Mouse (Mus musculus) cerebellum, postnatal 10 days (tissue): Measurements from ENCODE around the gene Spint2.
A peak's percentile ranks its signal among the peaks of the same experiment; 100 is the strongest.

Experiments used
- DNase-seq, 2 experiments: peaks; one replicate each; pipeline ENCODE4 v3.0.0; 2021; ENCODE audit warnings: mixed read lengths in 2 of 2

Gene Spint2

GRCm38 (mm10) chr7:29237596-29237995, 44.1 kb downstream of the Spint2 start:
- peak in 1 of 2 experiments; percentile 23 for DNase-seq

DNA sequence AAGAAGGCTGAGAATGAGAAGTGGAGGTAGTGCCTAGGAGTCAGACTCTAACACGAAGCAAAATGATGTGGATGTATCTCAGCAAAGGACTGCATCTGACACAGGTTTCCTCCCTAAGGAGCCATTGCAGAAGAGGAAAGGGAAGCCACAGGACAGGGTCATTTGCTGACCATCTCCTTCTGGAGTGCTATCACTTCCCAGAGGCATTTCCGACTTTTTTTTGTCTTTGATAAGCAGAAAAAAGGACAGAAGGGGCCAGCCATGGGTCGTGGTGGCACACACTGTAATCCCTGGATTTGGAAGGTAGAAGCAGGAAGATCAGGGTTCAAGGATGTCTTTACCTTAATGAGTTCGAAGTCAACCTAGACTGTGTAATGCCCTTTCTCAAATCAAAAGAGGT, 45.1 kb downstream of the Spint2 start:
- no peak for DNase-seq

DNA sequence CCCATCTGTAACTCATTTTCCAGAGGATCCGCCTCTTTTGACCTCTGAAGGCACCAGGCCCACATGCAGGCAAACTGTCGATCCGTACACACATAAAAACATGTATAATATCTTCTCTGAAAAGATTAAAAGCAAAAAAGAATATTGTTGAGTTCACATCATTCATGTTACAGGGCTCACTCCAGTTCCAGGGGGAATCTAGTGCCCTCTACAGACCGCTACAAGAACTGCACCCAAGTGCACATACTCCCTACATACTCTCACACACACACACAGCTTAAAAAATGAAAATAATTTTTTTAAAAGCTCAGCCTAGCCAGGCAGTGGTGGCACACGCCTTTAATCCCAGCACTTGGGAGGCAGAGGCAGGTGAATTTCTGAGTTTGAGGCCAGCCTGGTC, 47.1 kb downstream of the Spint2 start:
- DNase-seq, result no peak

DNA sequence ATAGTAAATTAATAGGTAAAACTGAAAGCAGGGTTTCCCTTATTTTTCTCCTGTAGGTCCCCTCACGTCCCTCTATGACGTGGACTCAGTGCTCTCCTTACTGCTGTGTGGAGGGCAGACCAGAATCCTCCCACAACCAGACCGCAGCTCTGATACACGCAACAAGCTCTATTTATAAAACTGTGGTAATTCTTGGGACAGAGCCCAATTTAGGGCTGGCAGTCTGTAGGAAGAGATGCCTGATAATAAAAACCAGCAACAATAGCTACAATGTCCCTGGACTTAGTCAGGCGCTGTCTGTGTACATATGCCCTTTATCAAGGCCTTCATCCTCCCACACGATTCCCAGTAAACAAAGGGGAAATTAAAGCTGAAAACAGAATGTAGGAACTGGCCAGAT, 48.0 kb downstream of the Spint2 start:
- DNase-seq, result no peak

DNA sequence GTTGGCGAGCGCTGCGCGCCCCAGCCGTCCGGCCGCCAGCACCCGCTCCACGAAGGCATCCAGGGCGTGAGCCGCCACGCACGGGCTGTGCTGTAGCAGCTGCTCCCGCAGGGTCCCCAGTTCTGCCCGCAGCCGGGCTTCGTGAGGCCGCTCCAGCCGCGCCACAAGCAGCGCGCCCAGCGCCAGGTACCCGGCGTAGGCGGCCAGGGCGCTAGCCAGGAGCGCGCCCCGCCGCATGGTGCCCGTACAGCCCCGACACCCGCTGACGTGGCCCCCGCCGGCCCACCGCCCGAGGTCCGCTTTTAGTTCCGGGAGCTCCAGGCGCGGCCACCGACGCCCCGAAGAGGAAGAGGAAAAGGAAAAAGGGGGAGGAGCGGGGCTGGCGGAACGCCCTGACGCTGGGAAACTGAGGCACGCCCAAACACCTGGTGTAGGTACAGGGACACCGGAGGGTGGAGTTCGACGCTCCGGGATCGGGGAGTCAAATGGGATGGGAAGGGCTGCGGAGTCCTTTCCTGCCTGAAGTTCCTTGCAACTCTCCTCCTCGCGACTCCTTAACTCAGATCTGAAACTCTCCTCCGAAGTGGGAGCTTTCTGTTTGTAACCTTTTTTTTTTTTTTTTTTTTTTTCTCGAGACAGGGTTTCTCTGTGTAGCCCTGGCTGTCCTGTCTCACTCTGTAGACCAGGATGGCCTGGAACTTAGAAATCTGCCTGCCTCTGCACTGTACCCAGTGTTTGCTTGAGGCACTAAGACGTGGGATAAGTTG, 49.3 kb downstream of the Spint2 start, which contains the start of gene Kcnk6:
Kcnk6 (minus strand) TSS at position 269 of the 767 bp plus-strand sequence.
- DNase-seq, result peak; percentile 39 to 40

GRCm38 (mm10) chr7:29231517-29231916, 50.2 kb downstream of the Spint2 start:
- no peak for DNase-seq

DNA sequence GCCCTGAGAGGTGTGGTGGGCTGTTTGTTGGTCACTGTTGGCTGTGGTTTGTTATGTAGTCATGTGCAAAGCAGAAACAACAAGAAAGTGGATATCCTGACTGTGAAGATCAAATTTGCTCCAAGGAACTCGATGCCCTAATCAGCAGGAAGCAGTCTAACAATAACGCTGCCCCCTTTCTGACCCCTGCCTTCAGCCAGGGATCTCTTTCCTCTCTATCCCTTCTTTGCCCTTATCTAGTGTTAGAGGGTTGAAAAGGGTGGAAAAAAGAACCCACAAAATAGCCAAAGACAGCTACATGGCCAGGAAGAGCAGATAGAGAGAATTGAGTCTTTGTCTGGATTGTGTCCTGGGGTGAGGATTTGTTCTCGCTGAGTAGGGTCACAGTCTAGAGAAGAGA, 51.2 kb downstream of the Spint2 start:
- no peak for DNase-seq

- DNase-seq, result no peak
Observed at GRCm38 (mm10) chr7:29228202-29228601, 53.5 kb downstream of the Spint2 start.

DNA sequence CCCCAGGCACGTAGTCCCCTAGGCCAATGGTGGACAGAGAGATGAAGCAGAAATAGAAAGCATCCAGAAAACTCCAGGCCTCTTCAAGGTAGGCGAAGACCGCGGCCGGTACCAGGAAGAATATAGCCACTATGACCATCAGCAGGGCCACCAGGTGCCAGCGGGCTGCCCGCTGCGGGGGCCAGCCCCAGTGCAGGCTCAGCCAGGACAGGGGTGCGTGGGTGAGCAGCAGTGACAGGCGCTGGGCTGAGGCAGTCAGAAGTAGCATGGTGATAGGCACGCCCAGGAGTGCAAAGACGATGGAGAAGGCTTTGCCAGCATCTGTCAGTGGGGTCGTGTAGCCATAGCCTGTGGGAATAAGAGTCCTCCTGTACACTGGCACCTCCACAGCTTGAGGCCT, 56.2 kb downstream of the Spint2 start:
- no peak for DNase-seq

GRCm38 (mm10) chr7:29224756-29225394, 56.8 kb downstream of the Spint2 start:
- no peak for DNase-seq

DNA sequence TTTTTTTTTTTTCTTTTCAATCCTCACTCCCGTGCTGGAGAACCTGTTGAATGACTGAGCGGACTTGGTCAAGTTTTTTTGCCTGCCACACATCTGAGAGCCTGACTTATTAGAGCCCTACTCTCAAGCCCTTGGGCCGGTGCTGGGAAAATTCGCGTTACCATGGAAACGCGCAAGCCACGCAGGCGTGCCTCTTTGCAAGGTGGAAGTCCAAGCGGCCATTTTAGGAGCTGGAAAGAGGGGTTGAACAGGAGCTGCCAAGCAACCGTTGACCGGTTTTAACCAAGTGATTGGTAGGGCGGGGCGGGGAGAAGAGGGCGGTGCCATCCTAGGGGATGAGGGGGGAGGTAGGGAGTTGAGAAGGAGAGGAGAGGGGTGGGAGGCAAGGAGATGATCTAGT, 66.9 kb downstream of the Spint2 start:
- peak in 1 of 2 experiments; percentile 32 for DNase-seq

DNA sequence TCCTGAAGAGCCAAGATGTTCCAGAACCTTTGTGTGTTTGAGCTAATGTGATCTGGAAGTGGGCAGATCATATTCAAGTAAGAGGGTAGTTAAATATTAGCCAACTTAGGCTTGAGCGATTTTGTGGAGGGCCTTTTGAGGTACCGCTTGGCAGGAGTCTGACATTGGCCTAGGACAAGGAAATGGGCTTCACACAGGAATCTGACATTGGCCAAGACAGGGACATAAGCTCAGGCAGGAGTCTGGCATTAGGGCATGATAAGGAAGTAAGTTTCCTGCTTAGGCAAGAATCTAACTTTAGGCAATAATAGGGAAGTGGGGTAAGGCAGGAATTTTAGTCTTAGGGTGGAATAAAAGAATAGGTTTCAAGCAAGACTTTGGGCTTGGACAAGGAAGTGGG, 67.5 kb downstream of the Spint2 start:
- no peak for DNase-seq

DNA sequence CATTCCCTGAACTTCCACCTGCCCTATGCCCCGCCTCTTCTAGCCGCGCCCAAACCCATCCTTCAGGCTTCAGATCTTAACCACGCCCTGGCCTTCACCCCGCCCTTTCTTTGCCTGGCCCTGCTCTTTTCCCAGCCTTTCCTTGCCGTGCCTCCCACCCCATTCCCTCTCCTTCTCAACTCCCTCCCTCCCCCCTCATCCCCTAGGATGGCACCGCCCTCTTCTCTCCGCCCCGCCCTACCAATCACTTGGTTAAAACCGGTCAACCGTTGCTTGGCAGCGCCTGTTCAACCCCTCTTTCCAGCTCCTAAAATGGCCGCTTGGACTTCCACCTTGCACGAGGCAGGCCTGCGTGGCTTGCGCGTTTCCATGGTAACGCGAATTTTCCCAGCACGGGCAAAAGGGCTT, 68.0 kb downstream of the Spint2 start, which contains the start of gene Catsperg1:
Catsperg1 (minus strand) TSS at position 361 of the 408 bp plus-strand sequence.
- peak; percentile 76 to 82 for DNase-seq

- DNase-seq, result peak; percentile 15 to 19
Observed at GRCm38 (mm10) chr7:29212775-29213560, 68.7 kb downstream of the Spint2 start.

DNA sequence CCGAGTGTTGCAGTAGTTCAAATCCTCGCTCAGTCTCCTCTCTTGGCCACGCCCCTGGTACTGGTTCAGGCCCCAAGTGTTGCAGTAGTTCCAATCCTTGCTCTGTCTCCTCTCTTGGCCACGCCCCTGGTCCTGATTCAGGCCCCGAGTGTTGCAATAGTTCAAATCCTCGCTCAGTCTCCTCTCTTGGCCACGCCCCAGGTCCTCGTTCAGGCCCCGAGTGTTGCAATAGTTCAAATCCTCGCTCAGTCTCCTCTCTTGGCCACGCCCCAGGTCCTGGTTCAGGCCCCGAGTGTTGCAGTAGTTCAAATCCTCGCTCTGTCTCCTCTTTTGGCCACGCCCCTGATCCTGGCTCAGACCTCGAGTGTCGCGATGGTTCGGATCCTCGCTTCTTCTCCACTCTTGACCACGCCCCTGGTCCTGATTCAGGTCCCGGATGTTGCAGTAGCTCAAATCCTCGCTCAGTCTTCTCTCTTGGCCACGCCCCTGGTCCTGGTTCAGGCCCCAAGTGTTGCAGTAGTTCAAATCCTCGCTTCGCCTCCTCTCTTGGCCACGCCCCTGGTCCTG, 69.4 kb downstream of the Spint2 start:
- peak; percentile 24 to 30 for DNase-seq

DNA sequence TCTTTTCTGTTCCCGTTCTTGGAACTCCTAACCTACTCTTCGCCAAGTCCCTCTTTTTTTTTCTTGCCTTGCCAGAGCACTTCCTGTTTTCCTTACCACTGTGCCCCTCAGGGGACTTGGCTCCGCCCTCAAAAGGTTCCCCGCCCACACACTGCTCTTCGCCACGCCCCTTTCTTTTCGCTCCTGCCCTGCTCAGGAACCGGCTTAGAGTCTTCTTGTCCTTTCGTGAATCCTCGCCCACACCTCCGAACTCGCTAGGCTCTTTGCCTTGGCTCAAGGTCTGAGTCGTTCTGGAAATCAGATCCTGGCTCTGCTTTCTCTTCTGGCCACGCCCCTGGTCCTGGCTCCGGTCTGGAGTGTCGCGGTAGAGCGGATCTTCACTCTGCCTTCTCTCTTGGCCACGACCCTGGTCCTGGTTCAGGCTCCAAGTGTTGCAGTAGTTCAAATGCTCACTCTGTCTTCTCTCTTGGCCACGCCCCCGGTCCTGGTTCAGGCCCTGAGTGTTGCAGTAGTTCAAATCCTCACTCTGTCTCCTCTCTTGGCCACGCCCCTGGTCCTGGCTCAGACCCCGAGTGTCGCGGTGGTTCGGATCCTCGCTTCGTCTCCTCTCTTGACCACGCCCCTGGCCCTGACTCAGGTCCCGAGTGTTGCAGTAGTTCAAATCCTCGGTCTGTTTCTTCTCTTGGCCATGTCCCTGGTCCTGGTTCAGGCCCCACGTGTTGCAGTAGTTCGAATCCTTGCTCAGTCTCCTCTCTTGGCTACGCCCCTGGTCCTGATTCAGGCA, 70.1 kb downstream of the Spint2 start:
- DNase-seq, result peak; percentile 70 to 71

DNA sequence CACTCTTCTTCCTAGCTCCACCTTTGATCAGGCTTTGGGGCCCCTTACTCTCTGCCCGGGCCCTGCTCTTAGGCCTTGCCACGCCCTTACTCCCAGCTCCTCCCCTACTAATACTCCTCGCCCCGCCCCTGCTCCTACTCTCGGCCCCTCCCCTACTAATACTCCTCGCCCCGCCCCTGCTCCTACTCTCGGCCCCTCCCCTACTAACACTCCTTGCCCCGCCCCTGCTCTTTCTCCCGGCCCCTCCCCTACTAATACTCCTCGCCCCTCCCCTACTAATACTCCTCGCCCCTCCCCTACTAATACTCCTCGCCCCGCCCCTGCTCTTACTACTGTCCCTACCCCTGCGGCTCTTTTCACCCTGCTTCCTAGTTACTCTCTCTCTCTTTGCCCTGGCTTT, 70.7 kb downstream of the Spint2 start:
- peak; percentile 25 to 39 for DNase-seq
